24 mouse cellular contexts compared by ENCODE assay signal in genomic region chr10:24142735-24143134, GRCm38 (mm10). TPM values are rescaled to one million over a fixed set of nuclear protein-coding genes. Genes with fewer than 3 reads are reported as not detected.
"Had no signal": no experiment of that assay in that cellular context is flagged by ENCODE, and none has a peak within 500 bp of the region (broad histone marks: within the 10 kb centered on the region; RNA-seq: fewer than 3 reads in every experiment).

No protein-coding gene starts in this region.

- H3K9ac ChIP-seq: liver, embryonic 15.5 days; midbrain, embryonic 15.5 days; neural tube, embryonic 13.5 days had no signal

- H3K36me3 ChIP-seq: limb, embryonic 10.5 days; liver, embryonic 15.5 days; midbrain, embryonic 15.5 days; neural tube, embryonic 13.5 days had no signal

- H3K27ac ChIP-seq: limb, embryonic 10.5 days; liver, embryonic 15.5 days; midbrain, embryonic 15.5 days; neural tube, embryonic 13.5 days had no signal

- H3K4me3 ChIP-seq: limb, embryonic 10.5 days; liver, embryonic 15.5 days; megakaryocyte, embryonic 14.5 days; midbrain, embryonic 15.5 days; neural tube, embryonic 13.5 days had no signal

- H3K27me3 ChIP-seq: liver, embryonic 15.5 days; midbrain, embryonic 15.5 days; neural tube, embryonic 13.5 days had no signal

- H3K4me1 ChIP-seq: limb, embryonic 10.5 days; midbrain, embryonic 15.5 days; neural tube, embryonic 13.5 days had no signal

- DNase-seq: kidney, adult 9 months; kidney, postnatal 10 days; kidney, postnatal 4 days; lung, adult 2 months; lung, postnatal 36 days; right cerebral cortex, adult 18-20 months; right cerebral cortex, postnatal 25 days; thymus, adult 2 months; thymus, postnatal 25 days had no signal

- ATAC-seq: lung, postnatal 0 days; midbrain, embryonic 15.5 days had no signal

- H3K9me3 ChIP-seq: limb, embryonic 10.5 days; liver, embryonic 15.5 days; megakaryocyte, embryonic 14.5 days; midbrain, embryonic 15.5 days; neural tube, embryonic 13.5 days had no signal

RNA-seq across cellular contexts. Expression of gene Taar9, which starts 33.4 kb away (rescaled TPM):
- total RNA-seq: layer of hippocampus, adult 8-10 months; layer of hippocampus, postnatal 14 days; left cerebral cortex, adult 18-20 months; left cerebral cortex, postnatal 14 days had no signal
- polyA plus RNA-seq: limb, embryonic 10.5 days; limb, embryonic 14.5 days; liver, embryonic 11.5 days; liver, embryonic 15.5 days; lung, adult 2 months; lung, postnatal 0 days; midbrain, embryonic 11.5 days; midbrain, embryonic 15.5 days; neural tube, embryonic 13.5 days; stomach, embryonic 14.5 days; thymus, adult 2 months; urinary bladder, adult 2 months had no signal

RNA-seq across cellular contexts. Expression of gene Taar8c, which starts 41.0 kb away (rescaled TPM):
- total RNA-seq: layer of hippocampus, adult 8-10 months; layer of hippocampus, postnatal 14 days; left cerebral cortex, adult 18-20 months; left cerebral cortex, postnatal 14 days had no signal
- polyA plus RNA-seq: limb, embryonic 10.5 days; limb, embryonic 14.5 days; liver, embryonic 11.5 days; liver, embryonic 15.5 days; lung, adult 2 months; lung, postnatal 0 days; midbrain, embryonic 11.5 days; midbrain, embryonic 15.5 days; neural tube, embryonic 13.5 days; stomach, embryonic 14.5 days; thymus, adult 2 months; urinary bladder, adult 2 months had no signal

RNA-seq across cellular contexts. Expression of gene Taar8b, which starts 50.6 kb away (rescaled TPM):
- total RNA-seq: layer of hippocampus, adult 8-10 months; layer of hippocampus, postnatal 14 days; left cerebral cortex, adult 18-20 months; left cerebral cortex, postnatal 14 days had no signal
- polyA plus RNA-seq: limb, embryonic 10.5 days; limb, embryonic 14.5 days; liver, embryonic 11.5 days; liver, embryonic 15.5 days; lung, adult 2 months; lung, postnatal 0 days; midbrain, embryonic 11.5 days; midbrain, embryonic 15.5 days; neural tube, embryonic 13.5 days; stomach, embryonic 14.5 days; thymus, adult 2 months; urinary bladder, adult 2 months had no signal
